Comparison of ENCODE assay signal across 16 mouse cellular contexts in genomic region chr9:94475973-94476372, GRCm38 (mm10).
"Had no signal": no experiment of that assay in that cellular context is flagged by ENCODE, and none has a peak within 500 bp of the region (broad histone marks: within the 10 kb centered on the region; RNA-seq: fewer than 3 reads in every experiment).

No protein-coding gene starts in this region.

- H3K36me3 ChIP-seq: neural tube, embryonic 13.5 days; neural tube, embryonic 15.5 days; stomach, embryonic 15.5 days had no signal

- H3K4me1 ChIP-seq: stomach, embryonic 15.5 days had no signal

- H3K9ac ChIP-seq: neural tube, embryonic 13.5 days; neural tube, embryonic 15.5 days; stomach, embryonic 15.5 days had no signal

- H3K4me2 ChIP-seq: neural tube, embryonic 13.5 days; neural tube, embryonic 15.5 days; stomach, embryonic 15.5 days had no signal

- H3K4me3 ChIP-seq: neural tube, embryonic 13.5 days; neural tube, embryonic 15.5 days; stomach, embryonic 15.5 days had no signal

- H3K27me3 ChIP-seq: neural tube, embryonic 13.5 days; neural tube, embryonic 15.5 days; stomach, embryonic 15.5 days had no signal

- H3K27ac ChIP-seq: neural tube, embryonic 13.5 days; neural tube, embryonic 15.5 days; stomach, embryonic 15.5 days; stomach, postnatal 0 days had no signal

- DNase-seq: retina, postnatal 1 day; right cerebral cortex, adult 18-20 months; right cerebral cortex, postnatal 14 days; right cerebral cortex, postnatal 25 days; right cerebral cortex, postnatal 4 days; spleen, adult 18-20 months; thymus, adult 18-20 months; thymus, adult 2 months; thymus, postnatal 14 days; thymus, postnatal 25 days; thymus, postnatal 36 days; thymus, postnatal 4 days had no signal

- H3K9me3 ChIP-seq: neural tube, embryonic 13.5 days; neural tube, embryonic 15.5 days; stomach, embryonic 15.5 days had no signal
